In genomic region chr17:78233873-78234272, GRCm38 (mm10) we compare ENCODE assay signal across 23 mouse cellular contexts. TPM values are rescaled to one million over a fixed set of nuclear protein-coding genes. Genes with fewer than 3 reads are reported as not detected.
A peak's percentile ranks its signal among the peaks of the same experiment; 100 is the strongest.
DNase-seq lines count a peak whose midpoint lies in the region; ATAC-seq and TF ChIP-seq lines count a peak whose summit lies in the region.
"Had no signal": no experiment of that assay in that cellular context is flagged by ENCODE, and none has a peak within 500 bp of the region (broad histone marks: within the 10 kb centered on the region; RNA-seq: fewer than 3 reads in every experiment).

No protein-coding gene starts in this region.

- no peaks in the 10 kb centered on the region for H3K36me3 ChIP-seq in hindbrain, postnatal 0 days (ENCODE audit: insufficient read depth, low read length)
- H3K36me3 ChIP-seq in hindbrain, embryonic 11.5 days (ENCODE audit: control insufficient read depth, insufficient read depth, low read length): no peaks in the 10 kb centered on the region
- H3K36me3 ChIP-seq: forebrain, embryonic 12.5 days; heart, embryonic 10.5 days; hindbrain, embryonic 13.5 days had no signal

- H3K4me3 ChIP-seq in hindbrain, postnatal 0 days (ENCODE audit: low read length): no peak overlapping the region
- H3K4me3 ChIP-seq in hindbrain, embryonic 11.5 days (ENCODE audit: low read depth, low read length): no peak overlapping the region
- H3K4me3 ChIP-seq: embryonic facial prominence, embryonic 13.5 days; forebrain, embryonic 12.5 days; heart, embryonic 10.5 days; hindbrain, embryonic 13.5 days; kidney, embryonic 15.5 days had no signal

- peak; percentile 53; the same call in 1 of the 2 replicates for ATAC-seq in hindbrain, postnatal 0 days
- no peak for ATAC-seq in hindbrain, embryonic 11.5 days (ENCODE audit: low FRiP score)
- peak; percentile 59 for ATAC-seq in cerebellum, adult (ENCODE audit: insufficient number of reproducible peaks, low FRiP score, low TSS enrichment)
- no peak for ATAC-seq in granulocyte monocyte progenitor cell, adult 5-6 weeks (replicated peaks; ENCODE audit: poor library complexity, severe bottlenecking)
- ATAC-seq: forebrain, embryonic 16.5 days; intestine, embryonic 16.5 days; Patski had no signal

- H3K4me2 ChIP-seq in hindbrain, postnatal 0 days (ENCODE audit: low read depth, low read length): no peak overlapping the region
- H3K4me2 ChIP-seq in hindbrain, embryonic 11.5 days (replicated peaks; ENCODE audit: low read depth, low read length): no peak overlapping the region
- H3K4me2 ChIP-seq: embryonic facial prominence, embryonic 13.5 days; forebrain, embryonic 12.5 days; hindbrain, embryonic 13.5 days; kidney, embryonic 15.5 days had no signal

- peak; percentile 42 for DNase-seq in hindbrain, postnatal 0 days (ENCODE audit: low spot score)
- no peak for DNase-seq in hindbrain, embryonic 11.5 days (ENCODE audit: low spot score)
- DNase-seq in cerebellum, adult 9-10 months: peak; percentile 30
- no peak for DNase-seq in gastrocnemius, postnatal 4 days (ENCODE audit: low spot score in 2 of 2)
- DNase-seq in T-cell, adult 2 months (ENCODE audit: low spot score): no peak
- DNase-seq: adrenal gland, adult 8-10 months; adrenal gland, postnatal 36 days; gastrocnemius, postnatal 25 days; heart, adult 18-20 months; heart, postnatal 10 days; heart, postnatal 4 days; kidney, adult 2 months had no signal

- H3K27me3 ChIP-seq in hindbrain, postnatal 0 days (ENCODE audit: insufficient read depth, low read length): no peaks in the 10 kb centered on the region
- H3K27me3 ChIP-seq in hindbrain, embryonic 11.5 days (ENCODE audit: control insufficient read depth, insufficient read depth, low read length): no peaks in the 10 kb centered on the region
- H3K27me3 ChIP-seq: embryonic facial prominence, embryonic 13.5 days; forebrain, embryonic 12.5 days; hindbrain, embryonic 13.5 days; kidney, embryonic 15.5 days; Patski had no signal

- no peak overlapping the region for H3K27ac ChIP-seq in hindbrain, postnatal 0 days
- no peak overlapping the region for H3K27ac ChIP-seq in hindbrain, embryonic 11.5 days (ENCODE audit: low read depth, low read length)
- H3K27ac ChIP-seq: embryonic facial prominence, embryonic 13.5 days; forebrain, embryonic 12.5 days; heart, embryonic 10.5 days; kidney, embryonic 15.5 days had no signal

- 70% methylated on average over 6 of the region's 6 CpGs for WGBS in hindbrain, postnatal 0 days
- WGBS in hindbrain, embryonic 11.5 days: 91% methylated on average over 6 of the region's 6 CpGs

- H3K9ac ChIP-seq in hindbrain, postnatal 0 days (replicated peaks; ENCODE audit: low read length): no peak overlapping the region
- H3K9ac ChIP-seq in hindbrain, embryonic 11.5 days (ENCODE audit: low read depth, low read length): no peak overlapping the region
- H3K9ac ChIP-seq: embryonic facial prominence, embryonic 13.5 days; forebrain, embryonic 12.5 days; hindbrain, embryonic 13.5 days; kidney, embryonic 15.5 days had no signal

- TF ChIP-seq CTCF in hindbrain, postnatal 0 days (IDR thresholded peaks at IDR 0.05; ENCODE audit: low read depth): no peak

- no peaks in the 10 kb centered on the region for H3K9me3 ChIP-seq in hindbrain, postnatal 0 days (ENCODE audit: low read length)
- no peaks in the 10 kb centered on the region for H3K9me3 ChIP-seq in hindbrain, embryonic 11.5 days (ENCODE audit: control insufficient read depth, low read length)
- H3K9me3 ChIP-seq: embryonic facial prominence, embryonic 13.5 days; forebrain, embryonic 12.5 days; heart, embryonic 10.5 days; hindbrain, embryonic 13.5 days; kidney, embryonic 15.5 days had no signal

- no peaks in the 10 kb centered on the region for H3K4me1 ChIP-seq in hindbrain, postnatal 0 days (ENCODE audit: insufficient read depth, low read length)
- no peaks in the 10 kb centered on the region for H3K4me1 ChIP-seq in hindbrain, embryonic 11.5 days (replicated peaks; ENCODE audit: control insufficient read depth, insufficient read depth, low read length)
- H3K4me1 ChIP-seq: forebrain, embryonic 12.5 days; kidney, embryonic 15.5 days had no signal

RNA-seq across cellular contexts. Expression of gene Crim1, which starts 33.8 kb away (rescaled TPM):
- total RNA-seq in hindbrain, postnatal 0 days (2014; rRNA removed): 129 and 143 TPM in 2 replicates
- polyA plus RNA-seq in hindbrain, postnatal 0 days (2015; fragmentation: Nextera tagmentation; extraction: Ambion mirVana): 13.6 and 14.6 TPM in 2 replicates
- polyA plus RNA-seq in hindbrain, embryonic 11.5 days (2014; fragmentation: Nextera tagmentation; extraction: Ambion mirVana): 5.8 TPM in 2 replicates
- total RNA-seq in gastrocnemius, postnatal 4 days (2021): 10 to 100 TPM; 21.1 to 26.8 TPM
- 1.7 and 2.2 TPM in 2 replicates for total RNA-seq in granulocyte monocyte progenitor cell, adult 5-6 weeks (2014; fragmentation: Nextera tagmentation)
- total RNA-seq in granulocyte monocyte progenitor cell, adult 5-6 weeks (2017): 0.67 and 1.4 TPM in 2 replicates
- total RNA-seq: MEL had no signal

Comparison
In these comparisons a context has a peak if more than half of its experiments do, and no peak if none do; other contexts are left out.
1. ATAC-seq: peak in hindbrain, postnatal 0 days (single experiment) and cerebellum, adult (single experiment); none in hindbrain, embryonic 11.5 days (single experiment) and granulocyte monocyte progenitor cell, adult 5-6 weeks (single experiment).
2. DNase-seq: peak in hindbrain, postnatal 0 days (single experiment) and cerebellum, adult 9-10 months (single experiment); none in hindbrain, embryonic 11.5 days (single experiment), gastrocnemius, postnatal 4 days (0 of 2) and T-cell, adult 2 months (single experiment).
3. RNA of gene Crim1, which starts 33.8 kb away (total RNA-seq): 129 to 143 TPM in hindbrain, postnatal 0 days and 21.1 to 26.8 TPM in gastrocnemius, postnatal 4 days; 0.67 to 2.2 TPM in granulocyte monocyte progenitor cell, adult 5-6 weeks; every median in the first group is over 4 times any median in the second.